Mouse (Mus musculus) E14TG2a.4 (cell line): ENCODE results near the gene Il9r.

ENCODE experiments used
- H3K27me3 ChIP-seq: 2 replicates; pipeline ENCODE4 v1.6.1; 2014; ENCODE audit warnings: low read length, control low read depth; ENCODE audit not compliant: insufficient read depth
- H3K36me3 ChIP-seq: 2 replicates; pipeline ENCODE4 v1.6.1; 2014; ENCODE audit warnings: low read length, control low read depth; ENCODE audit not compliant: insufficient read depth
- H3K4me1 ChIP-seq: replicated peaks from 2 replicates; pipeline ENCODE4 v1.6.1; 2014; ENCODE audit warnings: low read depth, low read length, control low read depth
- H3K4me3 ChIP-seq: replicated peaks from 2 replicates; pipeline ENCODE4 v1.5.1; 2014; ENCODE audit warnings: mild to moderate bottlenecking, low read length
- H3K9me3 ChIP-seq: 2 replicates; pipeline ENCODE4 v1.6.1; 2014; ENCODE audit warnings: low read length, control low read depth
- CTCF ChIP-seq: conservative IDR thresholded peaks from 2 replicates; pipeline ENCODE4 v1.5.1; 2014; ENCODE audit warnings: low read length
- NANOG ChIP-seq: IDR thresholded peaks from 2 replicates; pipeline ENCODE4 v1.6.1; 2014; ENCODE audit warnings: borderline replicate concordance, low read length, mixed read lengths
- POU5F1 ChIP-seq: IDR thresholded peaks from 2 replicates; pipeline ENCODE4 v1.6.1; 2014; ENCODE audit warnings: low read length, borderline replicate concordance

Il9r gene

GRCm38 (mm10) chr11:32200075-32200601, at the start of gene Il9r:
Gene Il9r (minus strand): TSS chr11:32200279.
- Histone ChIP-seq H3K36me3 (no peaks in the 10 kb centered on the region), H3K4me1 (peaks cover 23% of the 10 kb centered on the region)

GRCm38 (mm10) chr11:32248350-32248749, 48.3 kb upstream of the Il9r start:
- Histone ChIP-seq H3K27me3 (no peaks in the 10 kb centered on the region), H3K36me3 (peaks cover 82% of the 10 kb centered on the region), H3K9me3 (no peaks in the 10 kb centered on the region), H3K4me1 (peaks cover 12% of the 10 kb centered on the region), H3K4me3 (no peak overlapping the region)
- TF ChIP-seq POU5F1 (no peak), CTCF (no peak), NANOG (no peak)

More at GRCm38 (mm10) chr11:32200075-32200601, at the start of gene Il9r:
- TF ChIP-seq NANOG: no peak
- TF ChIP-seq POU5F1: no peak
- no peak for TF ChIP-seq CTCF
- Histone ChIP-seq H3K4me3 (no peak within 1 kb of the TSS), H3K9me3 (no peaks in the 10 kb centered on the region), H3K27me3 (peaks cover 27% of the 10 kb centered on the region)

DNA sequence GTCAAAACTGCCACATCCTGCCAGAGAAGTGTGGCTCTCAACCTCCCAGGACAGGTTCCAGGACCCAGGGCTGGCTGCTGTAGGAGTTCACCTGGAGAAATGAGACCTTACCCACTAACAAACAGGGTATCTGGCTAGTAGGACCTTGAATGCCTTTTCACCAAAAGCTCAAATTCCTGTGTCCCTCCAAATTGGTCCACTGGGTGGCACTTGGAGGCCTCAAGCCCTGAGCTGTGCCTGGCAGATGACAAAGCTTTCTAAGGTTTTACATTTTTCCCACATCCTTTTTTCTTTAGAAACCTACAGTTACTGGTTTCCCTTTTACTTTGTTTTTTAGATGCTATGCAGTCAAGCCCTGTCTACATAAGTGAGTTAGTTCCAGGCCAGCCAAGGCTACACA, 47.0 kb upstream of the Il9r start:
- H3K4me1 ChIP-seq: peaks cover 19% of the 10 kb centered on the region
- TF ChIP-seq CTCF (no peak), POU5F1 (no peak), NANOG (no peak)

DNA sequence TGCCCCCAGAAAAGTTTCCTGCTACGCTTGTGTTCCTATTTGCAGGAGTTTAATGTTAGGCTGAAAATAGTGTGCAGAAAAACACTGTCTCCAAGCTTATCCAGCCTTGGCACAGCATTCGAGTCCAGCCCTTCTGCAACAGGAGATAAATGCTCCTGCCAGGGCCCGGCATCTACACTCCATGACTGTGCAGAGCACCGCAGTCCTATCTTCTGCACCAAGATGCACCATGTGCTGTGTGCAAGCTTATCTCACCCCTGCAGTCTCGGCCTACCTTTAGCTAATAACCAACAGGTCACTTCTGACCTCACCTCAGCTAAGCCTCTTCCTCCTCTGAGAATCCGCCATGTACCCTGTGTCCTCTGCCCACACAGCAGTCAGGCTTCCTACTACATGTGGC, 45.5 kb upstream of the Il9r start:
- Histone ChIP-seq H3K36me3 (peaks cover 85% of the 10 kb centered on the region), H3K4me3 (no peak overlapping the region), H3K4me1 (peaks cover 19% of the 10 kb centered on the region), H3K9me3 (no peaks in the 10 kb centered on the region), H3K27me3 (no peaks in the 10 kb centered on the region)
- TF ChIP-seq CTCF (no peak), NANOG (no peak), POU5F1 (no peak)

More for the DNA sequence above, 47.0 kb upstream of the Il9r start:
- H3K4me3 ChIP-seq: no peak overlapping the region
- H3K9me3 ChIP-seq: no peaks in the 10 kb centered on the region
- H3K27me3 ChIP-seq: no peaks in the 10 kb centered on the region
- H3K36me3 ChIP-seq: peaks cover 85% of the 10 kb centered on the region

DNA sequence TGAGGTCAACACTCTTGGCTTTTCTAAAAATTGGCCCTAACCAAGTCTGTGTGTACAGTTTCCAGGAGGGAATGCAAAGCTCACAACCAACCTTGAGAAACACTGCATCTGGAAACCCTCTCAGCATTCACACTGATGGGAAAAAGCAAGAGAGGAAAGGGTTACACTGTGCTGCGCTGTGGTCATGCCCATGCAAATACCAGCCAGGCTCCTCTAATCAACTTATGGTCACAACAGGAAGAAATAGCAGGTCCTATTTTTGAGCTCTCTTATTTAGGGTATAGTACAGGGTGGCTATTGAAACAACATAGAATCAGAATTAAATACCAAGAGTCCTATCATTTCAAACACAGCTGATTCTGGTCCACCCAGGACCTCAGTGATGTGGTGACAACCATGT, 44.5 kb upstream of the Il9r start:
- peaks cover 82% of the 10 kb centered on the region for H3K36me3 ChIP-seq
- H3K27me3 ChIP-seq: no peaks in the 10 kb centered on the region
- TF ChIP-seq POU5F1 (no peak), CTCF (no peak)
- H3K4me3 ChIP-seq: no peak overlapping the region
- peaks cover 19% of the 10 kb centered on the region for H3K4me1 ChIP-seq
- H3K9me3 ChIP-seq: no peaks in the 10 kb centered on the region

- Histone ChIP-seq H3K4me3 (no peak overlapping the region), H3K27me3 (no peaks in the 10 kb centered on the region), H3K36me3 (peaks cover 81% of the 10 kb centered on the region), H3K4me1 (peaks cover 19% of the 10 kb centered on the region), H3K9me3 (no peaks in the 10 kb centered on the region)
- no peak for TF ChIP-seq CTCF
- TF ChIP-seq POU5F1: no peak
- no peak for TF ChIP-seq NANOG
Measured at GRCm38 (mm10) chr11:32244064-32244463, 44.0 kb upstream of the Il9r start.

GRCm38 (mm10) chr11:32243205-32243955, 43.3 kb upstream of the Il9r start:
- H3K36me3 ChIP-seq: peaks cover 79% of the 10 kb centered on the region
- TF ChIP-seq CTCF (no peak), POU5F1 (no peak), NANOG (no peak)
- H3K9me3 ChIP-seq: no peaks in the 10 kb centered on the region
- no peaks in the 10 kb centered on the region for H3K27me3 ChIP-seq
- peaks cover 19% of the 10 kb centered on the region for H3K4me1 ChIP-seq
- 0 out of 2 replicates have a peak overlapping the region, but pooled peaks have one; percentile 1 for H3K4me3 ChIP-seq

- Histone ChIP-seq H3K4me3 (no peak overlapping the region), H3K36me3 (peaks cover 78% of the 10 kb centered on the region), H3K9me3 (no peaks in the 10 kb centered on the region), H3K27me3 (no peaks in the 10 kb centered on the region), H3K4me1 (peaks cover 23% of the 10 kb centered on the region)
- no peak for TF ChIP-seq POU5F1
Measured at GRCm38 (mm10) chr11:32242209-32242608, 42.1 kb upstream of the Il9r start.

GRCm38 (mm10) chr11:32241391-32241790, 41.3 kb upstream of the Il9r start:
- Histone ChIP-seq H3K36me3 (peaks cover 78% of the 10 kb centered on the region), H3K4me3 (no peak overlapping the region), H3K27me3 (no peaks in the 10 kb centered on the region), H3K9me3 (no peaks in the 10 kb centered on the region), H3K4me1 (peaks cover 23% of the 10 kb centered on the region)
- TF ChIP-seq NANOG (no peak), POU5F1 (no peak)
